Mouse (Mus musculus) left cerebral cortex, postnatal 14 days (tissue): Measurements from ENCODE around the gene Iqgap1. TPM values are rescaled to one million over a fixed set of nuclear protein-coding genes. Genes with fewer than 3 reads are reported as not detected.
A peak's percentile ranks its signal among the peaks of the same experiment; 100 is the strongest.
"Not testable (repeated sequence)": the region's sequence is repeated elsewhere in the genome, so short reads cannot be mapped to it uniquely, and the experiment has no call there.

Experiments used
- DNase-seq, 2 experiments: peaks; one replicate each; pipeline ENCODE4 v3.0.0; 2021 to 2022; ENCODE audit warnings: low spot score in 2 of 2, mixed read lengths in 1 of 2
- intact Hi-C: fragments of 180-260 bp; cut with DNase I; formaldehyde crosslinking; loops from one replicate; pipeline ENCODE4 v1.15.1; 2025
- total RNA-seq, 2 experiments: library from RNA; stranded (reverse); gene quantifications; 2 replicates each; pipeline ENCODE4 v1.2.3; 2021

The Iqgap1 gene
- total RNA-seq, 2 experiments from 2014 or later, result 22.6 to 27.0 TPM

DNA sequence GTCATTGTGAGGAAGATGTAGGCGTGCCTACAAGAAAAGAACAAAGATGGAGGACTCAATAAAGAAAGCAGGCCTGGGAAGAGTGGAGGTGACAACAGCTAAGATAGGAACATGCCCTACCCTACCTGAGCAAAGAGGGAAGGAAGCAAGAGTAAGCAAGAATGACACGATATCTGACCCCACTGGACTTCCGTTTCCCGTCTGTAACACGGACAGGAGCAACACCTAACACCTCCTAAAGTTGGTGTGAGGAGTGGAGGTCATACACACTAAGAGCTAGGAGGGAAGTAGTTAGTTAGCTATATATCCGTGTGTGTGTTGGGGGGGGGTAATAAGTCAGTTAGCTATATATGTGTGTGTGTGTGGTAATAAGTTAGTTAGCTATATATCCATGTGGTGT lies 47.4 kb downstream of the Iqgap1 start:
- no peak for DNase-seq
- intact Hi-C loops, result no loop called here

DNA sequence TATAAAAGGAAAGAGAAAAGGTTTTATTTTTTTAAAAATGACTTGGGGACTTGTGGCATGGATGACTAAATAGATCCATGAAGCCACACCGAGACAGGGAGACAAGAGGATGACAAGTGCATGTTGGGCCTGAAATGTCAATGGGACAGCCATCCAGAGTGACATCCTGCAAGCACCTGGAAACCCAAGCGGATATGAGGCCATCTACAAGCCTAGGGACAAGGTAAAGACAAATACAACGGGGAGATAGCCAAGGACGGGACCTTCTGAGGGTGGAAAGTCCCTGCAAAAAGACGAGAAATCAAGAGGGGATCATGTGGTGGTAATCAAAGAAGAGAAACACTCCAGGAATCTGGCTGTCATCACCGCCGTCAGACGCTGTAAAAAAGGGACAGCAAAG lies 48.6 kb downstream of the Iqgap1 start:
- intact Hi-C loops, result no loop called here
- DNase-seq, result no peak

DNA sequence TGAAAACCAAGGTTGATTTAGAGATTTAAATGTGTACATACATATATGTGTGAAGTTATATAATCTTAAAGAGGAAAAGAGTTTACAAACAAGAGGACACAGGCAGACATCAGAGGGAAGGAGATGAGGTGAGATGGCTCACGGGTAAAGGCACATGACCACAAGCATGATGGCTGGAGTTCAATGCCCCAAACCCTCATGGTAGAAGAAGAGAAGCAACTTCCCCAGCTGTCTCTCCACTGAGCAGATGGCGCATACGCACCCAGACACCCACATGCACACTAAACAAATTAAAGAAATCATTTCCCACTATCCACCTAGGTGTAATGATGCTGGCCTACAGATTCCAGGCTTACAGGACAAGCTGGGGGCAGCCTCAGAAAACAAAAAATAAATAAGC lies 49.7 kb downstream of the Iqgap1 start:
- peak in 1 of 2 experiments; percentile 24 for DNase-seq
- intact Hi-C loops, result no loop called here

DNA sequence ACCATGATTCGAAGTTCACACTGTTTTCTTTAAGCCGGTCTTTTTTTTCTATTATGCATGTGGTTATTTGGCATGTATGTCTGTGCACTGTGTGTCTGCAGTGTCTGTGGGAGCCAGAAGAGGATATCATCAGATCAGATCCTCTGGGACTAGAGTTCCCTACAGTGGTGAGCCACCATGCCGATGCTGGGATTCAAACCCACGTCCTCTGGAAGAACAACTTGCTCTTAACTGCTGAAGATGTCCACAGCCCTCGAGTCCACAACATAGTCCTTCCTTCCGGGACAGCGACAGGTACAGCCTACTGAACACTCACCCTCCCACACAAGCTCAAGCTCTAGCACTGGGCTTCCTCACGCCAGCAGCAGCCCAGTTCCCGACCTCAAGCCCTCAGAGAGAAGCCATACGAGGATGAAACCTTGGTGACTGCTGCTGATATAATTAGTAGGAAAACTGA lies 50.3 kb downstream of the Iqgap1 start:
- intact Hi-C loops, result no loop called here
- DNase-seq, result no peak

DNA sequence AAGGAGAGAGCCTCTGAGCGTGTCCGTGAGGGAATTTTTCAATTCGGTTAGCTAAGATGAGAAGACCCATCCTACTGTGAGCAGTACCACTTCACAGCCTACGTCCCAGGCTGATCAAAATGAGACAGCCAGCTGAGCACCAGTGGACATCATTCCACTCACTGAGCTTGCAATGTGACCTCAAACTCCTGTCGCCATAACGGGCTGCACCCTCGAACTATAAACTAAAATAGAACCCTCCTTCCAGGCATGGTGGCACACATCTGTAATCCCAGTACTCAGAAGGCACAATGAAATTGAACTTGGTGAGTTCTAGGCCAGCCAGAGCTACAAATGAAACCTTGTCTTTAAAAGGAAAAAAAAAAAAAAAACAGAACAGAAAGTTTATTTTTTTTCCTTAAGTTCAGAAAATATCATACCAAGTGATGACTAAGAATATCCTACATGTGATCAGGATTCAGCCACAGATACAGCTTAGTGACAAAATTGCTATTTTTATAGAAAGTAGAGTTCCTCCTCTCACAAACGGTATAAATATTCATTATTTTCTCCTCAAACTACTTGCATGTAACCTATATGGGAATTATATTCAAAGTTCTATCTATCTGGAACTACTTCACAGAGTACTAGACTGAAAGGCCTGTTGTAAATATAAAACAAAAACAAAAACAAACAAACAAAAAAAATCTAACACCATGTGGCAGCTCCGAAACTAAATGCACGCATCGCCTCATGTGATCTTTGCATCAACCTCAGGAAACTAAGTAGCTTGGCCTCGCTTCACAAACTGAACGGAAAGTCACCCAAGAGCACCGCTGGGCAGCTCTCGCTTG lies 50.9 kb downstream of the Iqgap1 start:
- DNase-seq, result no peak
- intact Hi-C loops, result no loop called here

DNA sequence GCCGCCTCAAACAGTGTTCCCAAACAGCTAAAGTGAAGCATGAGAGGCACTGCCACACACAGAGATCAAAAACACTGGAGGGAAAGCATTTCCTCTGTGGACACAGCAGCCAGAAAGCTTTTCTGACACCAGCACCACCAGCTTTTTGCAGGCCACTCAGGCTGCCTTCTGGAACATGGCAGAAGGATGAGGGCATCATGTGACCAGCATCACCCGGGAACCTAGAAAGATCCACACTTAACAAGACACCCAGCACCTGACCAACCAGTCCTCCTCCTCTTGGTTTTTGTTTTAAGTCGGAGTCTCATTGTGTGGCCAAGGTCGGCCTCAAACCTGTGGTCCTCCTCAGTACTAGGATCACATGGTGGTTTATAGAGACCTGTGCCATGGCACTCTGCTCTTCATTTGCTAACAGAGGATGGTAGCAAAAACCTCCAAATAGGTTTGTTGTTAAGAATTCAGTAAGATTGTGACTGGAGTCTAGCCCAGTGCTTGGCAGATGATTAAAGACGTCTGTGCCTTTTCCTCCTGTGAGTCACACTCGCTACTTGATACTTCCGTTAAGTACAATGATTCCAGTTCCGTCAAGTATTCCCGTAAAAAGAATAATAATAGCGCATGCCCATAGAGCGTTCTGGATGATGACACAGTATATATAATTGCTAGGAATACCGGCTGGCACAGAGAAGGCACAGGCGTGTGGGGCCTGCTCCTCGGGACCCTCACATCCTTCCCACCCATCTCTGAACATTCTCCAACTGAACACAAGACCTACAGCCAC lies 51.8 kb downstream of the Iqgap1 start:
- peak in 1 of 2 experiments; percentile 62 for DNase-seq
- intact Hi-C loops, result no loop called here

DNA sequence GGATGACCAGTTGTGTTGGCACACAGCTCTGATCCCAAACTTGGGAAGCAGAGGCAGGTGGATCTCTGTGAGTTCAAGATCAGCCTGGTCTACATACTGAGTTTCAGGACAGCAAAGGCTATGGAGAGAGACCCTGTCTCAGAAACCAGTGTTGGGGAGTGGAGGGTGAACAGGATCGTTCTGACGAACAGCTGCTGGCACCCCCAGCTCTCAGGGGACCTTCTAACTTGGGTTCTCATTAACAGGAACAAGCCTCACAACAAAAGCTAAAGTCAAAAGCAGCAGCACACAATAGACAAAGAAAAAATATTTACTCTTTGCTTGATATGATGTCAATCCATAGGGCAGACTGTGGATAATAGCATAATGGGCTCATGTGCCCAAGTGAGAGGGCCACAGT lies 55.3 kb downstream of the Iqgap1 start:
- no peak for DNase-seq
- intact Hi-C loops, result no loop called here

DNA sequence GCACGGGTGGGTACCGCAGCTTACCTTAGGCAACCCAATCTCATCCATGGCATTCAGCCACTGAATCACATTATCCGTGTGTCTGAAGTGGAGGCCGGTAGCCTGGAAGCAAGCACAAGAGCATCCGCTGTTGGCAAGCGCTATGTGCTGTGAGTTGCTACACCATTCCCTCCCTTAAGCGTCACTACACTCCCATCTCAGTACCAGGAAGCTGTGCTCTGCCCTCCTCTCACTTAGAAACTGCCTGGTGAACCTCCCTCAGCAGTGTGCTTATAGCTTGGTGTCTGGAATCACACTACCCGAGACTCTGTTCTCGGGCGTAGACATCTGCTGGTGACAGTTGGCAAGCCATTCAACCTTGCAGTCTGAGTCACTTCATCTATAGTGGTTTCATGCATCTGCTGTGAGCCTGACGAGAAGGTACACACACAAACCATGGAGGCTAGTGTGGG lies 58.9 kb downstream of the Iqgap1 start:
- intact Hi-C loops, result no loop called here
- DNase-seq, result peak; percentile 71 to 84

DNA sequence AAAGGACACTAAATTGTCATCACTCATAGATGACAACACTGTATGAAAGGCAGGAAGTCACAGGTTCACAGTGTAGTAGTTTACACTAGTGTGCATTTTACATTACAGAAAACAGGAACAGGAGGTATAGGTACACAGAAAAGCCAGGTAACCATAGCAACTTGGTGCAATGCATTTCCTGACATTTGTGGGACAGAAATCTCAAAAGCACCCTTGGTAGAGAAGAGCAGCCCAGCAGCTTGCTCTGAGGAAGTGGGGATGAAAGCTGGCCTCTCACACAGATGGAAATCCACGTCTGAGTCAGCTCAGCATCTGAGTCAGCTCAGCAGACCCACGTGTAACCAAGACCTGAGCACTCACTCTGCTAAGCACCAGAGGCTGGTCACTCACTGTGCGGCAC lies 59.7 kb downstream of the Iqgap1 start:
- DNase-seq, result peak in 1 of 2 experiments; percentile 55
- intact Hi-C loops, result no loop called here

DNA sequence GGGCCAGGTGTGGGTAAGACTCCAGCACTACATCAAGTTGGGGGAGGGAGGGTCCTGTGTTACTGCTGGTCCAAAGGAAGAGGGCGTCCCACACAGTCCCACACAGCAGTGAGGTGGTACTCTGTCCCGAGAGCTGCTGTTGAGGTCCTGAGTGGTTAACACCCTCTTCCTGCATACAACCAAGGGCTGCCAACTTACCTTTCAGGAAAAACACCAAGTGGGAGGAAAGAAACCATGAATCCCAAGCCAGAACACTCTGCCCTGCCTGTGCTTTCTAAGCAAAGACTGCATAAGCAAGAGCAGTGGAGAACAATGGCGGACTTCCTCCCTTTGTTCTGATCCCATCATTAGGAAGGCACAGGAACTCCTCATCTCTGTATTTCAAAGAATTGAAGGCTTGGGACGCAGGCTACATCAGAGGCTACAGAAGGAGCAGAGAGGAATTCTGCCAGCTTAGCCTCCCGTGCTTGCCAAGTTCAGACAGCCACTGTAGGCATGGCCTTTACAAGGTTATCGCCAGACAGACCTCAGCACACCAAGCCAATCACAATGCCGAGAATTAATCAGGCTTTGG lies 61.8 kb downstream of the Iqgap1 start:
- no peak for DNase-seq
- intact Hi-C loops, result loop anchor here (5.0 kb wide), 1 partner anchor 38 kb away; no protein-coding TSS in a partner anchor

DNA sequence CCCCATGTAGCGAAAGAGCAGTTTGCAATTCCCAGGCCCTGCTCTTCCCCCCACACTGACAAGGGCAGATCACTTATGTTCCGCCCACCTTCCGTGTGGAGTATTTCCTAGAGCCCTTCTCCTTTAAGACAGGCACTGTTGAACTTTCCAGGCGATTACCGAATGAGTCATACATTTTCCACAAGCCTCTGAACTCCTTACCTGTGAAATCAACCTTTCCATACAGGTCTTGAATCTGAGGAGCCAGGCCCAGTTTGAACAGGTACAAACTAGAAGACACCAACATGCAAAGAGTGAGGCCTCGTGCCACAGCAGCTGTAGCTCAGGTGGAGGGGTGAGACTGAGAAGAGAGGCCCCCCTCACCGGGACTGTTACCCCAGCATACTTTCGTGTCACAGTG lies 63.5 kb downstream of the Iqgap1 start:
- no peak for DNase-seq
- intact Hi-C loops, result loop anchor here (5.0 kb wide), 1 partner anchor 40 kb away; no protein-coding TSS in a partner anchor

DNA sequence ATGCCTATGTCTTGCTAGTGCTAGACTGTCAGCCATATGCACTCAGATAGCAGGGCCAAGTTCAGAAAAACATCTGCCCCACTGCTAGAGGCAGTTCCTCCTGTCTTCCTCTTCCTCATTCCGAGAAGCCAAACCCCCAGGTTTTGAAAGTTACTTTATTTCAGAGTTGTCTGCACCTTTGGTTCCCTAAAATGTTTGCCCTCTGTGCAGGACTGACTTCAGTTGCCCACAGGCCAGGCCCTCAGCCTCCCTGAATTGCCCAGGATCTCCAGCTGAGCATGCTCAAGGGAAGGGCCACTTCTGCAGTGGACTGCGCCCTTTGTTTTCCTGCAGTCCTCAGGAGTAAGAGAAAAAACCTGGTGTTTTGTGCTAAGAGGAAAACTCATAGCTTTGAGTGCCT lies 71.7 kb downstream of the Iqgap1 start:
- no peak for DNase-seq
- intact Hi-C loops, result no loop called here

DNA sequence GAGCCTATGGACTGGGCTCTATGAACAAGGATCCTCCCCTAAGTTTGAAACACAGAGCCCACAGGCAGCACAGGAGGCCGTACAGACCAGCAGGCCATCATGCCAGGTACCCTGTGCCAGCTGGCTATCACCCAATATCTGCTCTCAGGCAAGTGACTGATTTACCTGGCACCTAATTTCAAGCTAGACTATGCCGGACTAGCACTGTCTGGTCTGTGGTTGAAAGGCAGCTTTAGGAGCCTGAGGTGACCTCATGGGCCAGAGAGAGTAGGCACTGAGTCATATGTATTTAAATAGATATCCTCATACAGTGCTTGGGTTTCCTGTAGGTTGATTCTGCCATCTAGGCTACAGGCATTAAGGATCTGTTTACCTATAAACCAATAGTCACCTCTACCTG lies 72.2 kb downstream of the Iqgap1 start:
- intact Hi-C loops, result no loop called here
- no peak for DNase-seq

DNA sequence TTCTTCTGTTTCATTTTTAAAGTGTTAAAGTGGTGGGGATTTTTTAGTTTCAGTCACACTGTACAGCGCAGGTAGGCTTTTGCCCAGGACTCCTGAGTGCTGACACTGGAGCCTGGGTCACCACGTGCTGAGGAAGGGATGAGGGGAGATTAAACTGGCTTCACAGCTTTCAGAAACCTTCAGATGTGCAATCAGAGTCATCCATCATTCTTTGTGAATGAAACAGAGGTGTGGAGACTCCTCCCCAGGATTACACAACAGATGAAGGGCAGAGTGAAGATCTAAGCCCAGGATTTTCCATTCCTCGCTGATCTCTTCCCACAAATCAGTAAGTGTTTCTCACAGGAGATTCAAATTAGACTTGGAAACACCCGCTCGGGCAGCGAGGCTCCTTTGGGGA lies 76.2 kb downstream of the Iqgap1 start:
- intact Hi-C loops, result no loop called here

DNA sequence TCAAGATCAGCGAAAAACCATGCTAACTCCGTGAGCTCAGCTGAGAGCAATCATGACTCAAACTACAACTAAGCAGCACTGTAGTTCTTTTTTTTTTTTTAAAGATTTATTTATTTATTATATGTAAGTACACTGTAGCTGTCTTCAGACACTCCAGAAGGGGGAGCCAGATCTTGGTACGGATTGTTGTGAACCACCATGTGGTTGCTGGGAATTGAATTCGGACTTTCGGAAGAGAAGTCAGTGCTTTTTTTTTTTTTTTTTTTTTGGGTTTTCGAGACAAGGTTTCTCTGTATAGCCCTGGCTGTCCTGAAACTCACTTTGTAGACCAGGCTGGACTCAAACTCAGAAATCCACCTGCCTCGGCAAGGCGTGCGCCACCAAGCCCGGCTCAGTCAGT lies 76.7 kb downstream of the Iqgap1 start:
- intact Hi-C loops, DNase-seq: not testable (repeated sequence)

More for the DNA sequence above, 76.2 kb downstream of the Iqgap1 start:
- no peak for DNase-seq

DNA sequence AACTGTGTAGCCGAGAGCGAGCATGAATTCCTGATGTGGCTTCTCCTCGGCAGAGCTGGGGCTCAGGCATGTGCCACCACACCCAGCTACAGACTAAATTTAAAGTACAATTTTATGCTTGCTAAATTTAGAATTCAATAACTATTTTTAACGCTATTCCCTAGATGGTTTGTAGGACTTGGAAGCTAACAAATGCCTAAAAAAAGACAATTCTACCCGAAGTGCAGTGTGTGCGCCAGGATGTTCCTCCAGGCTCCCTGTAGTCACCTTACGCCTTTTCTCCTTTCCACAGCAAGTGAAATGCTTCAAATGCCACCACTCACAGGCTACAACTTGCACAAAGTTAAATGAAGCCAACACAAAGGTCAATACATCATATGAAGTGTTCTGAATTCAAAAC lies 78.4 kb downstream of the Iqgap1 start:
- peak in 1 of 2 experiments; percentile 22 for DNase-seq
- intact Hi-C loops, result no loop called here

DNA sequence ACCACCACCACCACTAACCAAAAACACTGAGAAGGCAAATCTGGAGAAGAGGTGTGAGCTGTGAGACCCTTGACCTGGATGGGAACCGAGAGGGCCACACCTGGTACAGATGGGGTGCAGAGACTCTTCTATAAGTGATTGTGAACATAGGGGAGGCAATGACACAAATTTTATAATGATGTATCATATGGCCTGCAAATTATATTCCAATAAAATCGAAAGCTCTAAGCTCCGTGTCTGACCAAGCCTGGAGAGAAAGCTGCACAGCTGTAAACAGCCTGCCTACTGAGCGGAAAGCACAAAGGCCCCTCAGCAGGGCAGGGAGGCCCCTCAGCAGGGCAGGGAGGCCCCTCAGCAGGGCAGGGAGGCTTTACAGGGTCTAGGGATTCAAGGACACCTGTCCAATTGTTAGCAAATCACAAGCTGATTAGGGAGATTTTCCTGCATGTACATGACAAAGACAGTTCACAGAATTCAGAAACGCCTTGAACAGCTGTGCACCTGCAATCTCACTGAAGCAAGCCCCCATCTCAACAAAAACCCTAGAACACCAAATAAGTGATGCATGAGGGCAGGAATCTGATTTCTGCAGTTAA lies 79.5 kb downstream of the Iqgap1 start:
- DNase-seq, result no peak
- intact Hi-C loops, result no loop called here

DNA sequence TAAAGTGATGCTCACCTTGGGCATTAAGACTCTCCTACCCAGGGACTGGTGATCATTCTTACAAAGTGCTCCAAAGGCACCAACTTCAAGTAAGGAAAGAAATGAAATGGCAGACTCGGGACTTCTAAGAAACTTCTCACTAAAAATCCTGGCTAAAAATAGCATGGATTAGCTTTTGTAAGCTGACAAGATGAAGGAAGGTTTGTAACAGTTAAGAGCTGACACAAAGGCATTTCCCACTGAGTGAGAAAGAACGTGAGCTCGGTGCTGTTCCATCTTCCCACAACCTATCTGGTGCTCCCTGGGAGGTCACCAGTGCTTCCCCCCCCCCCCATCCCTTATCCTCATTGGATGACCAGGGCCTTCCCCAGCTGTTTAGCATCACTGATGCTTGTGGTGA lies 80.0 kb downstream of the Iqgap1 start:
- no peak for DNase-seq
- intact Hi-C loops, result no loop called here

DNA sequence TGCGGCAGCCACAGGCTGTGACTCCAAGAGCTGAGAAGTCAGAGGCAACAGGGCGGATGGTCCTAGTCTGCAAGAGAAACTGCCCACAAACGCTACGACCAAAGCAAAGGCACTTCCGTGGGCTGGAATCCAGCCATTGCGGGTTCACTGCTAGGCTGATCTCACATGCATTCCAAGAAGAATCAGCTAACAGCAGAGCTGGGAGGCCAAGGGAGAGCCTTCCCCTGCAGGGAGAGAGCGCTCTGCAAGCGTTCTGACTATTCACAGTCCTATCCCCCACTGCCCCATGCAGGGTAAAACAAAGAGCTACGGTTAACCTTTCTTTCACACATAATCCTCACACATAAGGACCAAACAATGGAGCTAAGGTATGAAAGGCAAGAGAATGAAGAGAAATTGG lies 80.5 kb downstream of the Iqgap1 start:
- intact Hi-C loops, result no loop called here
- DNase-seq, result no peak
